Mouse (Mus musculus) limb, embryonic 10.5 days (tissue): ENCODE results near the gene Map2k4. TPM values are rescaled to one million over a fixed set of nuclear protein-coding genes. Genes with fewer than 3 reads are reported as not detected.

Experiments
- DNase-seq: peaks from one replicate; pipeline ENCODE4 v3.0.0-alpha.2; 2017; ENCODE audit warnings: low spot score
- H3K27ac ChIP-seq: fragments of 300-500 bp; sonication (generic); 2 replicates; pipeline ENCODE4 v1.5.1; 2016; ENCODE audit warnings: mild to moderate bottlenecking
- H3K27me3 ChIP-seq: fragments of 300-500 bp; sonication (generic); 2 replicates; pipeline ENCODE4 v1.6.1; 2016; ENCODE audit warnings: low read depth, mild to moderate bottlenecking; ENCODE audit not compliant: poor library complexity, severe bottlenecking
- H3K36me3 ChIP-seq: fragments of 300-500 bp; sonication (generic); 2 replicates; pipeline ENCODE4 v1.6.1; 2016; ENCODE audit warnings: mild to moderate bottlenecking, moderate library complexity
- H3K4me1 ChIP-seq: fragments of 300-500 bp; sonication (generic); 2 replicates; pipeline ENCODE4 v1.6.1; 2016
- H3K4me3 ChIP-seq: fragments of 300-500 bp; sonication (generic); 2 replicates; pipeline ENCODE4 v1.5.1; 2016; ENCODE audit warnings: mild to moderate bottlenecking, moderate library complexity
- H3K9me3 ChIP-seq: fragments of 300-500 bp; sonication (generic); replicated peaks from 2 replicates; pipeline ENCODE4 v1.6.1; 2016; ENCODE audit warnings: mild to moderate bottlenecking
- WGBS: fragments of 180-500 bp; shearing (Covaris S2); methylation state at CpG from one replicate; pipeline ENCODE4 v1.1.7; 2016; 5-methylcytosine and 5-hydroxymethylcytosine counted together
- polyA plus RNA-seq: library from polyadenylated mRNA; unstranded; fragments of >200 nt; fragmentation: Nextera tagmentation; extraction: Ambion mirVana; gene quantifications from 2 replicates; pipeline ENCODE4 v1.2.1, GENCODE M21; 2016

Map2k4 gene
- polyA plus RNA-seq, 1 experiment from 2014 or later = 69.4 TPM

DNA sequence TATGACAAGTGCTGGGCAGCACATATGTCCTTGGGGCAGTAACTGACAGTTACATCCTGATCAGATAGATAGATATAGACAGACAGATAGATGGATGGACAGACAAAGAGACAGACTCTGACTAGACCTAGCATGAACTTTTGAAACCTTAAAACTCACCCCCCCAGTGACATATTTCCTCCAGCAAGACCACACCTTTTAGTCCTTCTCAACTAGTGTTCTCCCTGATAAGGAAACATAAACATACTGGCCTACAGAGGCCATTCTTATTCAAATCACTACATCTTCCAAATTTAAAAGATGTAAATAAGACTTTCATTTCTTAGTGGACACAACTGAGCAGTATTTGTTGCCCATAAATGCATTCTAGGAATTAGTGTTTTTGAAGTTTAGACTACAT is 19.7 kb downstream of the Map2k4 start:
- no peaks in the 10 kb centered on the region for H3K4me1 ChIP-seq
- no peaks in the 10 kb centered on the region for H3K9me3 ChIP-seq
- no peaks in the 10 kb centered on the region for H3K36me3 ChIP-seq
- no peak overlapping the region for H3K27ac ChIP-seq
- H3K27me3 ChIP-seq = no peaks in the 10 kb centered on the region
- H3K4me3 ChIP-seq = no peak overlapping the region
- no peak for DNase-seq

DNA sequence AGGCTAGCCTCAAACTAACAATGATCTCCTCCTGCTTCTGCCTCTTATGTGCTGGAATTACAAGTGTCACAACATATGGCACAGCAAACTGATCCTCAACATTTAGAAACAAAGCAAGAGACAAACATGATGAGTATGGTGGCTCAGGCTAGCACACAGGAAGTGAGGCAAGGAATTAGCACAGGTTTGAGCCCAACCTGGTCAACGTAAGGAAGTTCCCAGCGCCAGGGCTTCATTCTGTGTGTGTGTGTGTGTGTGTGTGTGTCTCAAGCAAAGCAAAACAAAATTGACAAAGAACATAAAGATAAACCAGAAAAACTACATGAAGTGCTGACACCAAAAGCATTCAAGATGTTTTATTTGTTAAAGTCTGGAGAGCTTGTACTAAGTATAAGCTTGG is 27.2 kb downstream of the Map2k4 start:
- no peaks in the 10 kb centered on the region for H3K4me1 ChIP-seq
- H3K27me3 ChIP-seq = no peaks in the 10 kb centered on the region
- H3K4me3 ChIP-seq = no peak overlapping the region
- no peak overlapping the region for H3K27ac ChIP-seq
- no peaks in the 10 kb centered on the region for H3K9me3 ChIP-seq
- 91% methylated on average over 2 of the region's 2 CpGs for WGBS
- H3K36me3 ChIP-seq = no peaks in the 10 kb centered on the region
- no peak for DNase-seq

DNA sequence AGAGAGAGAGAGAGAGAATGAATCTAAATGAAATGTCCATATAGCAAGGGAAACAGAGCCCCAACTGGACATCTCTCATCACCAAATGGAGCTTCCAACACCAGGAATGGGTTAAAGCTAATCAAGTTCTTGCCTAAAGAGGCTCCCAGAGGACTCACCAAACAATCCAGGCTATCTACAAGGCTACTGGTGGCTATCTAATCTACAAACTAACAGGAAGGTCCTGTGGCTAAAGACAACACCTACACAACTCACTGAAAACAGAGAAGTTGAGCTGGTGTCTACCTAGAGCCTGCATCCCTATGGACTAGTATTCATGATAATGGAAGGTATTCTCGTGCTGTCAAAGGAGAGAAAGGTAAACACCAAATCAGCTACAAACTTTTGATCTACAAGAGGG is 28.7 kb downstream of the Map2k4 start:
- no peaks in the 10 kb centered on the region for H3K9me3 ChIP-seq
- H3K27ac ChIP-seq = no peak overlapping the region
- H3K4me1 ChIP-seq = no peaks in the 10 kb centered on the region
- no peaks in the 10 kb centered on the region for H3K27me3 ChIP-seq
- no peak overlapping the region for H3K4me3 ChIP-seq
- DNase-seq = no peak
- no peaks in the 10 kb centered on the region; the same call in 1 of the 2 replicates for H3K36me3 ChIP-seq
- 89% methylated on average over 1 of the region's 1 CpGs for WGBS

DNA sequence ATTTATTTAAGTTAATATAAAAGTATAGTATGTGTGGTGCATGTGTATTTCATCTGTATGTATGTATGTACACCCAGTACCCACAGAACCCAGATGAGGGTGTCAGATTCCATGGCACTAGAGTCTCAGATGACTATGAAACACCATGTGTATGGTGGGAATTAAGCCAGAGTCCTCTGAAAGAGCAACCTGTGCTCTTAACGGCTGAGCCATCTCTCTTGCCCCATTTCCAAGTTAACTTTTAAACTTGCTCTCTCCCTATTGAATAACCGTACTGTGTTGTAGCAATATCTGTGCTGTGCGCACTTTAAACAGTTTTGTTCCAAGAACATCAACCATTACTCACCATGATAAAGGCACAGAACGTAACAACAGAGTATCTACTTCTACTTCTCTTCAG is 33.9 kb downstream of the Map2k4 start:
- H3K36me3 ChIP-seq = peaks cover 6% of the 10 kb centered on the region
- 87% methylated on average over 4 of the region's 4 CpGs for WGBS
- DNase-seq = no peak
- no peak overlapping the region for H3K4me3 ChIP-seq
- H3K27ac ChIP-seq = no peak overlapping the region
- H3K4me1 ChIP-seq = no peaks in the 10 kb centered on the region
- H3K9me3 ChIP-seq = no peaks in the 10 kb centered on the region
- H3K27me3 ChIP-seq = no peaks in the 10 kb centered on the region

DNA sequence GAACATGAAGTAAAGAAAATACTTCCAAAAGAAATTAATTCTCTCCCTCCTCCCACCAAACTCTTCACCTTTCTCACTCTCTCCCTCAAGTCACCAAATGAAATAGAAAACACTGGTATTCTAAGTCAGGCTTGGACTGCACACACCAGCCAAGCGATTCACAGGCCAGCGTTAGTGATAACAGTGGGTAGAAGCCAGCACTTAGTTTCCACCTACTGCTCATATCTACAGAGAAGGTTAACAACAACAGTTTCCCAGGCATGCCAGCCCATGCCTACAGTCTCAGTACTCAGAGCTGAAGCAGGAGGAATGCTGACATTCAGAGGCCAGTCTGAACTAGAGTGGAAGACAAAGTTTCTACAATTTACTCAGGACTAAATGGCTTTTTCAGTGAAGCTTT is 34.5 kb downstream of the Map2k4 start:
- Histone ChIP-seq H3K9me3 (no peaks in the 10 kb centered on the region), H3K27me3 (no peaks in the 10 kb centered on the region), H3K4me1 (no peaks in the 10 kb centered on the region), H3K27ac (no peak overlapping the region), H3K36me3 (peaks cover 6% of the 10 kb centered on the region), H3K4me3 (no peak overlapping the region)
- WGBS = 91% methylated on average over 2 of the region's 2 CpGs
- DNase-seq = no peak

DNA sequence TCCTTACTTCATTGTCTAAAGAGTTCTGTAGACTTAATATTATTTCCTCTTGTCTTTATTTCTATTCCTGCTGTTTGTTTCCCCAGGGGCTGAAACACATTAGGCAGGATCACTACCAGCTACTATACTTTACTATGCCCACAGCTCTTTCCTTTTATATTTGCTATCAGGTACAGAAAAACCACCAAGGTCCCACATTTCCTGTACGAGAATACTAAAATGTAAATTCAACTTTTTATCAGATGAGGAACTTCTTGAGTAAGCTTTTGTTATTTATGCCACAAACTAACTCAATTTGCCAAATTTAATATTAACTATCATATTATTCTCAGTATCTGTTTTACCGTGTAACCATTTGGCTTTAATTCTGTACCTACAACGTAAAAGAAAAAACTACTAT is 37.6 kb downstream of the Map2k4 start:
- Histone ChIP-seq H3K4me3 (no peak overlapping the region), H3K4me1 (no peaks in the 10 kb centered on the region), H3K36me3 (peaks cover 9% of the 10 kb centered on the region), H3K27ac (no peak overlapping the region), H3K27me3 (no peaks in the 10 kb centered on the region), H3K9me3 (no peaks in the 10 kb centered on the region)
- 97% methylated on average over 3 of the region's 3 CpGs for WGBS
- DNase-seq = no peak

DNA sequence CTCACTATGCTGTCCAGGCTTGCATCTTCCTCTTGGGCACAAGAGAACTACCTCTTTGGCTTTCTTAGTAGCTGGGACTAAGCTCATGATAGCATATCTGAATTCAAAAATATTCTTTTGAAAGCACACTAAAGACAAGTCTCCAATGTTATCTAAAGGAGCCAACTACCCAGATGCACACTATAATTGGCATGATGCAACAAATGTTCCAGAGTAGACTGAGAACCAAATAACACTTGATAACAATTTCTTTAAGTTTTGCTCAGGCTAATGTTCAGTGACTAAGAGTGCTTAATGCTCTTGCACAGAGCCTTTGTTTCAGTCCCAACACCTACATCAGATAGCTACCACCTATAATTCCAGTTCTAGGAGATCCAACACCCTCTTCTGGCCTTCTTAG is 40.7 kb downstream of the Map2k4 start:
- no peak for DNase-seq
- H3K9me3 ChIP-seq = no peaks in the 10 kb centered on the region
- H3K27ac ChIP-seq = no peak overlapping the region
- no peak overlapping the region for H3K4me3 ChIP-seq
- H3K36me3 ChIP-seq = peaks cover 10% of the 10 kb centered on the region
- H3K27me3 ChIP-seq = no peaks in the 10 kb centered on the region
- H3K4me1 ChIP-seq = no peaks in the 10 kb centered on the region

DNA sequence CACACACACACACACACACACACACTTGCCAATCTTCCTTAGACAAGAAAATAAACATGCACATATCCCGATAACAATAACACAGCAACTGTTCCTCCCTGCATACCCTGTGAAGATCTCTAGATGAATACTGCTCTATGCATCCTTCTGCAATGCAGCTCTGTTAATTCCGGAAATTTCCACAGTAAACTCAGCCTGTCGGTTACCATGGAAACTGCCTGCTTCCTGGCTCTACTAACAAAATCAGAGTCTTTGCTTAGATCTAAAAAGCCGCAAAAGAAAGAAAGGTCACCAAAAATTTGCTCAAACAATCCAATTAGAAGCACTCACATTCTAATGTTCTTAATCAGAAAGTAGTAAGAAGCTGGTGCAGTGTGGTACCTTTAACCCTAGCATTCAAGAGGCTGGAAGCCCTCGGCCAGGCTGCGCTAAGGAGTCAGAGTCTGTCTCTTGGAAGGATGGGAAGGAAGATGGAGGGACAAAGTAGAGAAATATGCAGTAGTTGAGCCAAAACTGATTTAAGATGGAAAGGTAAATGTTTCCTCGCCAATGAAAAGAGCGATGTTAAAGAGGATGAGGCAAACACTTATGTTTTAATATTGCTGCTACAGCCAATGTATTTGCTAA is 42.3 kb downstream of the Map2k4 start:
- no peaks in the 10 kb centered on the region for H3K27me3 ChIP-seq
- no peaks in the 10 kb centered on the region for H3K9me3 ChIP-seq
- no peak for DNase-seq
- H3K4me3 ChIP-seq = no peak overlapping the region
- H3K27ac ChIP-seq = no peak overlapping the region
- H3K36me3 ChIP-seq = peaks cover 10% of the 10 kb centered on the region
- no peaks in the 10 kb centered on the region for H3K4me1 ChIP-seq
- 93% methylated on average over 8 of the region's 8 CpGs for WGBS

DNA sequence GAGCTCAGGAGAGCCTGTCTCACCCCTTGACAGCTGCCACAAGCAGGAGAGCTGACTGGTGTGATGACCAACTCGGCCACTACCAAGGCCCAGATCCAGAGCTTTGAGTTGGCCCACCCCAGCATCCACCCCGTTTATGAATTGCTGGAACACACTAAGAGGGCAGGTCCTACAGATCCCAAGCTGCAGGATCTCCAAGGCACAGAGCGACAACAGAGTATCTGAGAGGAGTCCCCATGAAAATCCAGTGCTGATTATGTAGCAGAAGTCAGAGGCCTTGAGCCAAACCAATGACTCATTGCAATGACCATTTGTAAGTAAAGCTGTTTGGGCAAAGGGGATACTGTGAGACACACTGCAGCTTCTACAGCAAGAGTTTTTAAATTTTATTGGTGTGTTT is 44.2 kb downstream of the Map2k4 start:
- Histone ChIP-seq H3K4me1 (no peaks in the 10 kb centered on the region), H3K4me3 (no peak overlapping the region), H3K27ac (no peak overlapping the region), H3K9me3 (no peaks in the 10 kb centered on the region), H3K27me3 (no peaks in the 10 kb centered on the region), H3K36me3 (peaks cover 10% of the 10 kb centered on the region)
- 92% methylated on average over 3 of the region's 3 CpGs for WGBS
- no peak for DNase-seq

DNA sequence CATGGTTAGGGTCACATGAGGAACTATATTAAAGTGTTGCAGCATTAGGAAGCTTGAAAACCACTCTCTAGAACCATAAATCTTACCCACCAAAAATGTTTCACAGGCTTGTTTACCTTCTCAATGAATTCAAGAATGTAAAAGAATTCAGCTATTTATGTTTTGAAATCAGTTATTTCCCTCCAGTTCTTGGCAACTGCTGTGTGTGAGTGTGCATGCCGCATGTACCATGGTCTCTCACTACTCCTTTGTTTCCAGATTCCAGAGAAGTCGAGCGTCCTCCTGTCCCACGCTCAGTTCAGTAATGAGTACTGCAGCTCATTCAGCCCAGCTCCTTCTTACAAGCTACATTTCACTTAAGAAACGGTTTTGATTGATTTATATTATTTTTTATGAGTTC is 47.3 kb downstream of the Map2k4 start:
- Histone ChIP-seq H3K4me3 (no peak overlapping the region), H3K27me3 (no peaks in the 10 kb centered on the region), H3K27ac (no peak overlapping the region), H3K4me1 (no peaks in the 10 kb centered on the region), H3K9me3 (no peaks in the 10 kb centered on the region), H3K36me3 (peaks cover 7% of the 10 kb centered on the region; the same call in 1 of the 2 replicates)
- DNase-seq = no peak
- WGBS = 90% methylated on average over 5 of the region's 5 CpGs

DNA sequence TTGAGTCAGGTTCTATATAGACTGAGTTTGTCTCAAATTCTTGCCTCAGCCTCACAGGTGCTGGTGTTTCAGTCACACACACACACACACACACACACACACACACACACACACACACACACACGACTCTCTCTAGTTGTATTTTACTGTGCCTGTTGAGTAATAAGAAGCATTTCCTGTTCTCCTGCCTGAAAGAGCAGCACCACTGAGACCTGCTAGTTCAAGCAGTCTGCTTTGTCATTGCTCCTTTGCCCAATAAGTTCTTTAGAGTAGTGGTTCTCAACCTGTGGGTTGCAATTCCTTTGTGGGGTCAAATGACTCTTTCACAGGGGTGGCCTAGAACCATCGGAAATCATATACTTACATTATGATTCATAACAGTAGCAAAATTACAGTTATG is 47.7 kb downstream of the Map2k4 start:
- Histone ChIP-seq H3K4me1 (no peaks in the 10 kb centered on the region), H3K9me3 (no peaks in the 10 kb centered on the region), H3K4me3 (no peak overlapping the region), H3K27me3 (no peaks in the 10 kb centered on the region), H3K27ac (no peak overlapping the region), H3K36me3 (peaks cover 7% of the 10 kb centered on the region; the same call in 1 of the 2 replicates)
- DNase-seq = no peak
- WGBS = 85% methylated on average over 2 of the region's 2 CpGs

DNA sequence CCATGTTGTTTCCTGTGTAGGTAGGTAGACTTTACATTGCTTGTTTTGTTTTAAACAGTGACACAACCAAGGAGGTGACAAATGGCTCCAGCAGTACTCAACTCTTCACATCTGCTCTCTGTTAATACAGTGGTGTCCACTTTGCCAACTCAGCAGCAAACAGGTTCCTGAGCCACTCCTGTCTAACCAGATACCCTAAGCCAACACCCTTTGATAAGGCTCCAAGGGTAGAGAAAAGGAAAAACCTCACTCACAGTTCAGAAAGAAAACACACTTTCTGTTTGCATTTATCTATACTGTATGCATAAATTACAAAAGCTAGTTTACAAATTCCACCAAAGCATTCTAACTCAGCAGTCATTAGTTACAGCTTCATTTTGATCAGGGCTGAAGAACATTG is 48.2 kb downstream of the Map2k4 start:
- H3K9me3 ChIP-seq = no peaks in the 10 kb centered on the region
- DNase-seq = no peak
- no peak overlapping the region for H3K4me3 ChIP-seq
- no peaks in the 10 kb centered on the region for H3K4me1 ChIP-seq
- H3K36me3 ChIP-seq = peaks cover 7% of the 10 kb centered on the region
- no peaks in the 10 kb centered on the region for H3K27me3 ChIP-seq
- no peak overlapping the region for H3K27ac ChIP-seq

DNA sequence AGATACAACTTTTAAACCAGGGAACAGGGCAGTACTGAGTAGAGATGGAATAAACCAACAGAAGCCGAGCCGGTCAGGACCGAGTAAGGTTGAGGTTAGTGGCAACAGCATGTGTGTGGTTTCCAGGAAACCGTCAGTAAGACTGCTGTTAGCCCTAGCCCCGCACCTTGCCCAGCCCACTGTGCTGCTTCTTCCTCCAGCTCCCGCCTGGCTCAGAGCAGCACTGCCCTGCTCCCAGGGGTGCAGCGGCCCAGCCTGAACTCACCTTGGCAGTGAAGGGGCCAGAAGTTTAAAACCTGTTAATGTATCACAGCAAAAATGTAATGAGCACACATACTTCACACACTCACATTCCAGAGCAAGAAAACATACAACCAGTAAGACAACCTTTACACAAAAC is 53.4 kb downstream of the Map2k4 start:
- WGBS = 90% methylated on average over 7 of the region's 7 CpGs
- no peak for DNase-seq

DNA sequence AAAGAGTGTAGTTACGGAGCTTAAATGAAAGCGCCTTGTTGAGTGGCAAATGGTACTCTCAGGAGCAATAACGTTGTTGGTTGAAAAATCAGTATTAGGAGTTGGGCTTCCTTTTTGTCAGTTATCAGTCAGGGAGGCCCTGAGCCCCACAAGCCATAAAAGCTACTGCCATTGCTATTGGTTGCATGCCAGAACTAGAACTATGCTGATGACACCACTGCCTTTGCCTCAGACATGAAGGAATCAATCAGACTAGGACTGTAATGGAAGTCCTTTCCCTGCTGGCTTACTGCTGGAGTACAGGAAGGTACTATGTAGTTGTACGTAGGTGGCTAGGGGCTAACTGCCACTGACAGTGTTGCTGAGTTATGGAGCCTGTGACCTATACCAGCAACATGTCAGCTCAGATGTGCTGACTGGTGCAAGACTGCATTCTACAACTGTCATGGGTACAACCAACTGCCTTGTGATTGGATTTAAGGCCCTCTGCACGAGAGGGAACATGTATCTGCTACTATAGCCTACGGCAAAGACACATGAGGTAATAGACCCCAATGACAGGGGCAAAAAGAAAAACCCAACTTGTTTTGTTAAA is 58.4 kb downstream of the Map2k4 start:
- Histone ChIP-seq H3K4me3 (no peak overlapping the region), H3K4me1 (no peaks in the 10 kb centered on the region), H3K9me3 (no peaks in the 10 kb centered on the region), H3K27ac (no peak overlapping the region), H3K27me3 (no peaks in the 10 kb centered on the region), H3K36me3 (peaks cover 26% of the 10 kb centered on the region)
- DNase-seq = no peak
- 94% methylated on average over 6 of the region's 6 CpGs for WGBS

More for the DNA sequence above, 53.4 kb downstream of the Map2k4 start:
- Histone ChIP-seq H3K27me3 (no peaks in the 10 kb centered on the region), H3K4me1 (no peaks in the 10 kb centered on the region), H3K36me3 (peaks cover 12% of the 10 kb centered on the region), H3K27ac (no peak overlapping the region), H3K9me3 (no peaks in the 10 kb centered on the region), H3K4me3 (no peak overlapping the region)
